Mouse (Mus musculus) thymus, adult 2 months (tissue): ENCODE measurements around the gene Mfsd12. TPM values are rescaled to one million over a fixed set of nuclear protein-coding genes. Genes with fewer than 3 reads are reported as not detected.

Experiments
- DNase-seq: peaks from one replicate; pipeline ENCODE4 v3.0.0; 2021
- H3K27ac ChIP-seq: fragments of 200-500 bp; 2 replicates; pipeline ENCODE4 v1.5.1; 2012; ENCODE audit warnings: low read length, control low read depth; ENCODE audit not compliant: control insufficient read depth, insufficient read depth
- H3K27me3 ChIP-seq: fragments of 200-500 bp; 2 replicates; pipeline ENCODE4 v1.6.1; 2012; ENCODE audit warnings: mild to moderate bottlenecking, low read length, moderate library complexity, mixed read lengths; ENCODE audit not compliant: control insufficient read depth, insufficient read depth
- H3K36me3 ChIP-seq: fragments of 200-500 bp; 2 replicates; pipeline ENCODE4 v1.6.1; 2012; ENCODE audit warnings: mild to moderate bottlenecking, low read length, moderate library complexity; ENCODE audit not compliant: control insufficient read depth, insufficient read depth
- H3K4me1 ChIP-seq: fragments of 200-500 bp; replicated peaks from 2 replicates; pipeline ENCODE4 v1.6.1; 2012; ENCODE audit warnings: low read length; ENCODE audit not compliant: control insufficient read depth, insufficient read depth
- H3K4me3 ChIP-seq: fragments of 200-500 bp; 2 replicates; pipeline ENCODE4 v1.5.1; 2012; ENCODE audit warnings: mild to moderate bottlenecking, low read length, control low read depth, moderate library complexity; ENCODE audit not compliant: control insufficient read depth, insufficient read depth
- CTCF ChIP-seq: fragments of 200-500 bp; IDR thresholded peaks from 2 replicates; pipeline ENCODE4 v1.5.1; 2012; ENCODE audit warnings: mild to moderate bottlenecking, control low read depth, low read length, moderate library complexity, borderline replicate concordance; ENCODE audit not compliant: control insufficient read depth, poor library complexity, insufficient read depth; ENCODE audit errors: extremely low read depth
- POLR2A ChIP-seq: fragments of 200-500 bp; IDR thresholded peaks from 2 replicates; pipeline ENCODE4 v1.6.1; 2012; ENCODE audit warnings: mild to moderate bottlenecking, low read length, control low read depth, moderate library complexity; ENCODE audit not compliant: control insufficient read depth, poor library complexity, insufficient read depth; ENCODE audit errors: extremely low read depth
- WGBS: fragments of 180-500 bp; shearing (Covaris S2); methylation state at CpG from one replicate; pipeline ENCODE4 v1.1.7; 2018; 5-methylcytosine and 5-hydroxymethylcytosine counted together
- polyA plus RNA-seq: library from polyadenylated mRNA; depleted of rRNA; stranded (reverse); fragments of >200 nt; gene quantifications from 2 replicates; pipeline ENCODE4 v1.2.3, GENCODE M21; 2012

Mfsd12 gene
- polyA plus RNA-seq, 1 experiment = 65.3 TPM

- TF ChIP-seq POLR2A (no peak), CTCF (peak; percentile 74)
Measured at GRCm38 (mm10) chr10:81405588-81406201, 48.4 kb downstream of the Mfsd12 start.

GRCm38 (mm10) chr10:81406504-81407440 lies 49.5 kb downstream of the Mfsd12 start:
- DNase-seq = no peak
- no peaks in the 10 kb centered on the region for H3K36me3 ChIP-seq
- no peaks in the 10 kb centered on the region for H3K27me3 ChIP-seq
- TF ChIP-seq CTCF = no peak
- TF ChIP-seq POLR2A = no peak
- H3K27ac ChIP-seq = no peak overlapping the region
- peaks cover 10% of the 10 kb centered on the region for H3K4me1 ChIP-seq
- no peak overlapping the region for H3K4me3 ChIP-seq
- 75% methylated on average over 24 of the region's 24 CpGs for WGBS

More at GRCm38 (mm10) chr10:81405588-81406201, 48.4 kb downstream of the Mfsd12 start:
- H3K4me3 ChIP-seq = no peak overlapping the region
- H3K4me1 ChIP-seq = peaks cover 10% of the 10 kb centered on the region
- H3K27ac ChIP-seq = no peak overlapping the region
- peak; percentile 68 for DNase-seq
- WGBS = 73% methylated on average over 13 of the region's 13 CpGs
- H3K27me3 ChIP-seq = no peaks in the 10 kb centered on the region
- H3K36me3 ChIP-seq = no peaks in the 10 kb centered on the region

- 33% methylated on average over 31 of the region's 31 CpGs for WGBS
- no peak overlapping the region for H3K4me3 ChIP-seq
- TF ChIP-seq POLR2A = no peak
- 0 out of 2 replicates have a peak, but pooled peaks have one; percentile 18 for TF ChIP-seq CTCF
- H3K27me3 ChIP-seq = no peaks in the 10 kb centered on the region
- no peaks in the 10 kb centered on the region for H3K36me3 ChIP-seq
- H3K27ac ChIP-seq = no peak overlapping the region
- peaks cover 10% of the 10 kb centered on the region for H3K4me1 ChIP-seq
- DNase-seq = no peak
Measured at GRCm38 (mm10) chr10:81407539-81408423, 50.5 kb downstream of the Mfsd12 start.

DNA sequence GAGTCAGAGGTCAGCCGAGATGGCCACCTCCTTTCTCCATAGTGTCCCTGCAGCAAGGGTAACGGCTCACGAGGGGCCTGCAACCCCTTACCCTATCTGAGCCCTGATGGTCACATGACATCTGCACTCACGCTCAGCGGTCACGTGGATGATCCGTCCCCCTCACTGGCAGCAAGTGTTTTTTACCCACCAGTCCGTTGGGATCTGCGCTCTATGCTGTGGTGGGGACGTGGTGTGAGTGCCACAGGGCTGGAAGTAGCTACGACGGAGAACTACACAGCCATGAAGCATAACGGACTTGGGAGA lies 51.1 kb downstream of the Mfsd12 start:
- WGBS = 89% methylated on average over 13 of the region's 13 CpGs
- no peaks in the 10 kb centered on the region for H3K27me3 ChIP-seq
- no peak overlapping the region for H3K4me3 ChIP-seq
- H3K36me3 ChIP-seq = no peaks in the 10 kb centered on the region
- no peak for DNase-seq
- no peak for TF ChIP-seq CTCF
- TF ChIP-seq POLR2A = no peak
- H3K4me1 ChIP-seq = peaks cover 10% of the 10 kb centered on the region
- no peak overlapping the region for H3K27ac ChIP-seq

GRCm38 (mm10) chr10:81408871-81409291 lies 51.6 kb downstream of the Mfsd12 start:
- 38% methylated on average over 9 of the region's 9 CpGs for WGBS
- Histone ChIP-seq H3K27me3 (no peaks in the 10 kb centered on the region), H3K27ac (no peak overlapping the region), H3K4me1 (peaks cover 14% of the 10 kb centered on the region), H3K4me3 (no peak overlapping the region), H3K36me3 (no peaks in the 10 kb centered on the region)
- DNase-seq = peak; percentile 69
- TF ChIP-seq CTCF (peak; percentile 80; the same call in 1 of the 2 replicates), POLR2A (no peak)

DNA sequence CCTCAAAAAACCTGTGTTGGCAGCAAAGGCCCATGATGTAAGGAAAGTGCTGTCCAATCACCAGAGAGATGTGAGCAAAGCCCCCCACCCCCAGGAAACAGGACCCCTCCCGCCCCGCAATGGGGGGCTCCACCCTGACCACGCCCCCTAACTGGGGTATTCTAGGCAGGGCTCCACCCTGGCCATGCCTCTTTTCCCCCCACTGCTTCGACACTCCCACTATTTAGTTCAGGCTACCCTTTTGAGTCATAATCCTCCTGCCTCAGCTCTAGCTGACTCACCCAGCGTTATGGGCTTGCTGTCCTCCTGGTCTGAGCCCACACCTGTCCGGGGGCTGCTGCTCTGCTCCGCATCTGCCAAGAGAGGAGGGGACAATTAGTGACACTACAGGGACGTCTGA lies 52.0 kb downstream of the Mfsd12 start:
- no peaks in the 10 kb centered on the region for H3K36me3 ChIP-seq
- no peak for DNase-seq
- no peak overlapping the region for H3K27ac ChIP-seq
- H3K4me1 ChIP-seq = peaks cover 18% of the 10 kb centered on the region
- TF ChIP-seq CTCF = no peak
- 68% methylated on average over 8 of the region's 8 CpGs for WGBS
- H3K27me3 ChIP-seq = no peaks in the 10 kb centered on the region
- no peak overlapping the region for H3K4me3 ChIP-seq
